Mouse (Mus musculus) neutrophil, adult 59 days (primary cell): ENCODE results near the gene Med1. TPM values are rescaled to one million over a fixed set of nuclear protein-coding genes. Genes with fewer than 3 reads are reported as not detected.

ENCODE experiments used
- total RNA-seq, 2 experiments: library from RNA; stranded (reverse); gene quantifications; 1 replicate in 1 of 2; 2 replicates in 1 of 2; pipeline ENCODE4 v1.2.4; 2023

The Med1 gene
- total RNA-seq: 10 to 100 TPM; 33.9 to 36.0 TPM

DNA sequence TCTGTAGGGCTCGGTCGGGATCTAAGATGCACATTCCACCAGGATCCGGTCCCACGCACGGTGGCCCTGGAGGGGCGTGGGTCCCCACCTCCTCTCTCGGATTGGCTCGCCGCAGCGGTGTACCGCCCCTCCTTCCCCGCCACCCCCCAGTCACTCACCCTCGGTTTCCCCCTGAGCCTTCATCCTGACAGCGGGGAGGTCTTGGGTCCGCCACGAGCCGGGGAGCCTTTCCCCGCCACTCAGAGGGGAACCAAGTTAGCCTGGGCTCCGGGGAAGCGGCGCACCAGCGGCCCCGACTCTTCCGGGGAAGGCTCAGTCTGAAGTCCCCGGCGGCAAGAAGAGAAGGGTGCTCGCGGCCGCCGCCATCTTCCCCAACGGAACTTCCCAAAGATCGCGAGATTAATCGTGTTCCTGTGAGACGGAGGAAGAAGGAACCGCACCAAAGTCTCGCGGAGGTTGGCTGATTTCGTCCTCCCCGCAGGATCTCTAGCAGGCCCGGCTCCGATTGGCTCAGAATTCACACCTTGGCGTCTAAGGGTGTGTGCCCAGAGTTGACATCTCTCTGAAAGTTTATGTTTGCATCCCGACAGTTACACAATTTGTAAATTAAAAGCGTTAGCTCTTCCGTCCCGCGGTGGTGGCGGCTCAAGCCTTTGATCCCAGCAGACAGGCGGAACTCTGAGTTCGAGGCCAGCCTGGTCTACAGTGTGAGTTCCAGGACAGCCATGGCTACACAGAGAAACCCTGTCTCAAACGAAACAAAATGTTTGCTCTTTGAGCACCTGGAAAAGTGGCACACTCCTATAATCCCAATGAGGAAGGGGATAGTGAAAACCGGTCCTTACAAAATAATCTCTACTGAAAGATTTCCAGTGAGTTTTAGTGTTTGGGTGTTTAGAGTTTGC lies at the start of gene Med1:
TSS of gene Med1 (minus strand) at position 393 of the 905 bp plus-strand sequence.

GRCm38 (mm10) chr11:98202641-98203350 lies 9.7 kb upstream of the Med1 start, which contains the start of gene Cdk12:
Cdk12 (plus strand) TSS chr11:98203059.

GRCm38 (mm10) chr11:98149786-98150624 lies 43.1 kb downstream of the Med1 start, which contains the start of gene Fbxl20:
Fbxl20 (minus strand) TSS chr11:98150403.

Other genes with a start within 250 kb of the Med1 start
- 10 to 100 TPM in 1 of 2 experiments, 1 to 10 TPM in 1; 6.9 to 14.2 TPM for gene Plxdc1, start 206.8 kb downstream of the Med1 start, total RNA-seq
- 10 to 100 TPM; 21.6 to 33.2 TPM for gene Arl5c, start 197.1 kb downstream of the Med1 start, total RNA-seq
- gene Cacnb1, start 170.3 kb downstream of the Med1 start, total RNA-seq: 1 to 10 TPM; 1.3 to 2.2 TPM
- gene Rpl19, start 166.6 kb downstream of the Med1 start, total RNA-seq: 100 to 1,000 TPM; 640 to 693 TPM
- under 1 TPM; 0.29 to 0.62 TPM for gene Stac2, start 139.8 kb downstream of the Med1 start, total RNA-seq
- 10 to 100 TPM; 27.0 to 29.8 TPM for gene Fbxl20, start 42.9 kb downstream of the Med1 start, total RNA-seq
- gene Cdk12, start 9.8 kb upstream of the Med1 start, total RNA-seq: 10 to 100 TPM; 75.2 to 76.4 TPM
- gene Neurod2, start 136.4 kb upstream of the Med1 start, total RNA-seq: not detected
- gene Ppp1r1b, start 155.1 kb upstream of the Med1 start, total RNA-seq: not detected
- 10 to 100 TPM; 40.5 to 52.2 TPM for gene Stard3, start 165.1 kb upstream of the Med1 start, total RNA-seq
- not detected for gene Tcap, start 190.5 kb upstream of the Med1 start, total RNA-seq
- not detected for gene Pnmt, start 193.2 kb upstream of the Med1 start, total RNA-seq
- 1 to 10 TPM; 2.2 to 3.3 TPM for gene Pgap3, start 207.2 kb upstream of the Med1 start, total RNA-seq
- gene Erbb2, start 219.2 kb upstream of the Med1 start, total RNA-seq: under 1 TPM in 1 of 2 experiments, not detected in 1; 0.07 TPM
- gene Mien1, start 245.7 kb upstream of the Med1 start, total RNA-seq: 10 to 100 TPM; 34.5 to 35.5 TPM